Mouse (Mus musculus) embryonic stem cell, embryonic (primary cell): ENCODE results near the gene Keap1.

Source experiments
- CTCF ChIA-PET, 4 experiments: fragments of 300-600 bp in 2 of 4; fragments of 350-600 bp in 2 of 4; sonication (Branson Sonifier 250); formaldehyde crosslinking; loops; one replicate each; lab custom pipeline; 2022; ENCODE audit warnings: inconsistent platforms in 2 of 4; lab: Charles Lee
- POLR2A ChIA-PET, 4 experiments: fragments of 300-600 bp in 2 of 4; fragments of 350-600 bp in 2 of 4; sonication (Branson Sonifier 250); formaldehyde crosslinking; loops; one replicate each; lab custom pipeline; 2022; ENCODE audit warnings: antibody characterized with exemption in 4 of 4, inconsistent platforms in 1 of 4; lab: Charles Lee

The Keap1 gene

GRCm38 (mm10) chr9:21272391-21272790 lies 33.2 kb upstream of the Keap1 start:
- ChIA-PET CTCF (interaction anchor here (0.6 to 1.4 kb wide), 6 partner anchors 8 to 85 kb away, joined by 3 to 5 read pairs (median 4); partner anchors contain the start of gene Atg4d (in 1 of the 4)), POLR2A (interaction anchor here (0.5 to 4.0 kb wide), 23 partner anchors 8 to 239 kb away, joined by 3 to 39 read pairs (median 4); partner anchors contain the start of genes Cdkn2d (in 2 of the 4), Kri1 (in 2 of the 4), Atg4d (in 1 of the 4) and Gm38431 (in 1 of the 4))

GRCm38 (mm10) chr9:21269590-21269989 lies 30.4 kb upstream of the Keap1 start:
- ChIA-PET CTCF (interaction anchor here in 2 of 4 experiments (0.6 to 1.0 kb wide), 3 partner anchors 22 to 160 kb away, joined by 3 read pairs; partner anchors contain the start of gene Cdkn2d (in 1 of the 2)), POLR2A (interaction anchor here in 3 of 4 experiments (0.6 to 1.6 kb wide), 11 partner anchors 9 to 500 kb away, joined by 3 to 7 read pairs (median 4); partner anchors contain the start of gene Kri1 (in 1 of the 3))

GRCm38 (mm10) chr9:21268305-21268704 lies 29.1 kb upstream of the Keap1 start:
- ChIA-PET POLR2A (interaction anchor here in 3 of 4 experiments (0.6 to 1.6 kb wide), 9 partner anchors 10 to 135 kb away, joined by 3 to 6 read pairs (median 3); partner anchors contain the start of gene Cdkn2d (in 1 of the 3)), CTCF (interaction anchor here in 1 of 4 experiments (0.6 kb wide), 2 partner anchors 24 to 238 kb away, joined by 5 to 6 read pairs; no protein-coding TSS in a partner anchor)

GRCm38 (mm10) chr9:21266889-21267288 lies 27.7 kb upstream of the Keap1 start:
- ChIA-PET POLR2A (interaction anchor here in 3 of 4 experiments (0.6 to 3.5 kb wide), 10 partner anchors 9 to 389 kb away, joined by 3 to 42 read pairs (median 11); partner anchors contain the start of gene Cdkn2d (in 2 of the 3)), CTCF (interaction anchor here in 1 of 4 experiments (1.2 kb wide), 1 partner anchor 29 kb away, joined by 4 read pairs; no protein-coding TSS in a partner anchor)

- ChIA-PET POLR2A (interaction anchor here (0.6 to 3.5 kb wide), 52 partner anchors 9 to 851 kb away, joined by 3 to 42 read pairs (median 4); partner anchors contain the start of genes Kri1 (in 3 of the 4), Cdkn2d (in 2 of the 4), Keap1 (in 2 of the 4) and Ap1m2 (in 1 of the 4)), CTCF (interaction anchor here in 3 of 4 experiments (0.6 to 2.4 kb wide), 13 partner anchors 8 to 127 kb away, joined by 3 to 10 read pairs (median 4); partner anchors contain the start of genes Cdkn2d (in 1 of the 3) and Keap1 (in 1 of the 3))
These were observed 26.4 kb upstream of the Keap1 start for GRCm38 (mm10) chr9:21265611-21266010.

- CTCF ChIA-PET: interaction anchor here (0.6 to 2.4 kb wide), 23 partner anchors 8 to 753 kb away, joined by 3 to 10 read pairs (median 3); partner anchors contain the start of genes Cdkn2d (in 2 of the 4) and Keap1 (in 1 of the 4)
- POLR2A ChIA-PET: interaction anchor here (0.6 to 3.5 kb wide), 66 partner anchors 8 to 533 kb away, joined by 3 to 42 read pairs (median 4); partner anchors contain the start of genes Cdkn2d (in 3 of the 4), Kri1 (in 3 of the 4), Keap1 (in 2 of the 4) and Ap1m2 (in 1 of the 4)
These were observed 25.9 kb upstream of the Keap1 start, which contains the start of gene Atg4d for GRCm38 (mm10) chr9:21265000-21265561. Gene Atg4d (plus strand): TSS chr9:21265293.

GRCm38 (mm10) chr9:21264272-21264999 lies 25.3 kb upstream of the Keap1 start:
- POLR2A ChIA-PET: interaction anchor here (0.5 to 3.5 kb wide), 53 partner anchors 8 to 534 kb away, joined by 3 to 42 read pairs (median 4); partner anchors contain the start of genes Cdkn2d (in 3 of the 4), Keap1 (in 2 of the 4), Kri1 (in 2 of the 4) and Ap1m2 (in 1 of the 4)
- CTCF ChIA-PET: interaction anchor here (0.6 to 2.4 kb wide), 23 partner anchors 9 to 754 kb away, joined by 3 to 10 read pairs (median 4); partner anchors contain the start of gene Cdkn2d (in 2 of the 4)

GRCm38 (mm10) chr9:21261831-21262230 lies 22.7 kb upstream of the Keap1 start:
- ChIA-PET POLR2A (interaction anchor here in 2 of 4 experiments (0.6 to 1.7 kb wide), 5 partner anchors 20 to 113 kb away, joined by 3 to 5 read pairs (median 4); no protein-coding TSS in a partner anchor), CTCF (interaction anchor here in 3 of 4 experiments (0.6 to 1.1 kb wide), 3 partner anchors 58 to 233 kb away, joined by 3 to 6 read pairs (median 4); partner anchors contain the start of gene Icam4 (in 1 of the 3))

- CTCF ChIA-PET: interaction anchor here in 1 of 4 experiments (0.9 kb wide), 1 partner anchor 202 kb away, joined by 4 read pairs; no protein-coding TSS in a partner anchor
These were observed 21.4 kb upstream of the Keap1 start for GRCm38 (mm10) chr9:21260491-21261040.

GRCm38 (mm10) chr9:21256349-21256748 lies 17.2 kb upstream of the Keap1 start:
- CTCF ChIA-PET: interaction anchor here in 3 of 4 experiments (0.6 to 1.3 kb wide), 4 partner anchors 11 to 159 kb away, joined by 3 to 7 read pairs (median 4); no protein-coding TSS in a partner anchor
- POLR2A ChIA-PET: interaction anchor here in 3 of 4 experiments (0.5 to 1.6 kb wide), 10 partner anchors 9 to 510 kb away, joined by 3 to 14 read pairs (median 4); partner anchors contain the start of gene Kri1 (in 1 of the 3)

More at GRCm38 (mm10) chr9:21260491-21261040, 21.4 kb upstream of the Keap1 start:
- POLR2A ChIA-PET: interaction anchor here in 2 of 4 experiments (0.6 to 0.7 kb wide), 3 partner anchors 9 to 715 kb away, joined by 3 to 4 read pairs (median 3); no protein-coding TSS in a partner anchor

- ChIA-PET CTCF (interaction anchor here in 1 of 4 experiments (0.7 kb wide), 1 partner anchor 291 kb away, joined by 4 read pairs; no protein-coding TSS in a partner anchor), POLR2A (no interaction called here)
These were observed 15.5 kb upstream of the Keap1 start for GRCm38 (mm10) chr9:21254690-21255089.

- POLR2A ChIA-PET: interaction anchor here in 3 of 4 experiments (0.6 to 2.7 kb wide), 13 partner anchors 10 to 353 kb away, joined by 3 to 6 read pairs (median 3); partner anchors contain the start of genes Atg4d (in 1 of the 3), Eif3g (in 1 of the 3), Gm38431 (in 1 of the 3) and Keap1 (in 1 of the 3)
- CTCF ChIA-PET: interaction anchor here (0.5 to 1.5 kb wide), 8 partner anchors 10 to 236 kb away, joined by 3 to 12 read pairs (median 3); no protein-coding TSS in a partner anchor
These were observed 12.1 kb upstream of the Keap1 start for GRCm38 (mm10) chr9:21251116-21251735.

- ChIA-PET CTCF (interaction anchor here (0.5 to 1.5 kb wide), 5 partner anchors 9 to 107 kb away, joined by 3 to 4 read pairs (median 4); no protein-coding TSS in a partner anchor), POLR2A (interaction anchor here in 3 of 4 experiments (0.6 to 2.7 kb wide), 7 partner anchors 9 to 352 kb away, joined by 3 to 6 read pairs (median 4); partner anchors contain the start of genes Atg4d (in 1 of the 3), Eif3g (in 1 of the 3), Gm38431 (in 1 of the 3) and Raver1 (in 1 of the 3))
These were observed 11.3 kb upstream of the Keap1 start for GRCm38 (mm10) chr9:21250509-21250908.

GRCm38 (mm10) chr9:21249629-21250508 lies 10.7 kb upstream of the Keap1 start:
- CTCF ChIA-PET: interaction anchor here in 3 of 4 experiments (0.6 to 1.2 kb wide), 4 partner anchors 8 to 107 kb away, joined by 3 to 4 read pairs (median 4); no protein-coding TSS in a partner anchor
- POLR2A ChIA-PET: interaction anchor here in 3 of 4 experiments (0.6 to 2.7 kb wide), 7 partner anchors 8 to 379 kb away, joined by 3 to 6 read pairs (median 3); partner anchors contain the start of genes Cdkn2d (in 1 of the 3), Gm38431 (in 1 of the 3) and Raver1 (in 1 of the 3)
